Mouse (Mus musculus) common myeloid progenitor, adult 5-6 weeks (primary cell): ENCODE results near the gene Cask. TPM values are rescaled to one million over a fixed set of nuclear protein-coding genes. Genes with fewer than 3 reads are reported as not detected.

Experiments
- ATAC-seq: replicated peaks from 2 replicates; pipeline ENCODE4 v1.8.0; 2016; ENCODE audit warnings: low read depth, mild to moderate bottlenecking, moderate TSS enrichment, inconsistent platforms; ENCODE audit not compliant: poor library complexity, severe bottlenecking
- total RNA-seq: library from RNA; stranded (forward); fragments of 200-1000, 187-1606 nt; gene quantifications from 2 replicates; pipeline ENCODE4 v1.2.3, GENCODE M21; 2017

Gene Cask
- total RNA-seq, 1 experiment from 2014 or later = 9.6 TPM

GRCm38 (mm10) chrX:13725573-13726403, 125.4 kb downstream of the Cask start:
- ATAC-seq = no peak

GRCm38 (mm10) chrX:13720296-13720829, 130.8 kb downstream of the Cask start:
- peak; percentile 74 for ATAC-seq

GRCm38 (mm10) chrX:13718283-13718682, 132.9 kb downstream of the Cask start:
- ATAC-seq = no peak

- ATAC-seq = no peak; the same call in 1 of the 2 replicates
Measured at GRCm38 (mm10) chrX:13716796-13717569, 134.2 kb downstream of the Cask start.

DNA sequence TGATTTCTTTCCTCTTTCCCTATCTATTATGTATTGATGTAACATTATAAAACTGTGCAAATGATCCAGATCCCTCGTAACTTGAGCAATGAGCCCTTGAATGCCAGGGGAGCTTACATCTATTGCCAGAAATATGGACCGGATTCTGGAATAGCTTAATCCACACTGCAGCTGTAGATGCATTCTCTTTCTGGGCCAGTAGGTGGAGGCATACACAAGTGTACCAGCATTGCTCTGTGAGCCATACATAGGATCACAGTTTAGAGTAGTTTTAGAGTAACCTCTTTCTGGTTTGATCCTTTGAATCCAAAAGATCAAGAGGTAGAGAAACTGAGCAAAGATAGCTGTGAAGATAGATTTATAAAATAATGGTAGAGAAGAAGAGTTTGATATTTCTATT, 141.0 kb downstream of the Cask start:
- peak; percentile 91 for ATAC-seq

- ATAC-seq = no peak
Measured at GRCm38 (mm10) chrX:13705051-13705450, 146.1 kb downstream of the Cask start.

- ATAC-seq = no peak
Measured at GRCm38 (mm10) chrX:13700681-13701080, 150.5 kb downstream of the Cask start.

GRCm38 (mm10) chrX:13691865-13692264, 159.3 kb downstream of the Cask start:
- no peak for ATAC-seq

GRCm38 (mm10) chrX:13688356-13688755, 162.8 kb downstream of the Cask start:
- no peak for ATAC-seq

- ATAC-seq = no peak
Measured at GRCm38 (mm10) chrX:13686589-13686988, 164.6 kb downstream of the Cask start.

GRCm38 (mm10) chrX:13681748-13682147, 169.4 kb downstream of the Cask start:
- ATAC-seq = no peak

DNA sequence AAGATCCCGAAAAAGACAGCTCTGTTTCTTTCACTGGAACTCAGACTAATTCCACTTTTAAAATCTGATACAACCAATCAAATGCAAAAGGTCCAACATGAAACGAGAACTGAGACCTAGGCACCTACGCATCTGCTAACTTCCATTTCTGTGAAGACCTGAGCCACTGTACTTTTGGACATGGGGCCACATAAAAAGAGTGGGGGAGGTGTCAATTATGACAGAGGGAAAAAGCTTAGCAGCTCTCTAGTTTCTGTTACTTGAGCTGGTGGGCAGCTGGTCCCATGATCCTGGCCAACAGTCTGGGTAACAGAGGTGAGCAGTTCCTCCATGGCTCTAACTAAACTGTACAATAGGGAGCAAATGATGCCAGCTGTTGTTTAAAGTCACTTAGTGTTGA, 178.2 kb downstream of the Cask start:
- no peak for ATAC-seq

DNA sequence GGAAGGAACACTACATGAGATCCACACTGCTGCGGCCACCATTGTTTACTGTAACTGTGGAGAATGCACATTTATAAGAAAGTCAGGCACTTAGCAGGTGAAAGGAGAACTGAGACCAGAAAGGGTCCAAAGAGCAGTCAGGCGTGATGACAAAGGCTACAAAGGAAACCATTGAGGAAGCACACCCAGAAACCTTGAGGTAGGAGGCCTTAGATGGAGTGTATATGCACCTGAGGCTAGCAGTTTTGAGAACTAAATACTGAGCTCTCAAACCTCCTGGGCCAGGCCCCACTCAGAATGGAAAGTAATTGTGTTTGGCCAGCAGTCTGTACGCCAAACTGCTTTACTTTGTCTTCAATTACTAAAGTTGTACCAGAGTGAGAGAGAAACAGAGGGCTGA, 180.8 kb downstream of the Cask start:
- ATAC-seq = no peak

GRCm38 (mm10) chrX:13668867-13669266, 182.3 kb downstream of the Cask start:
- no peak for ATAC-seq

- ATAC-seq = no peak
Measured at GRCm38 (mm10) chrX:13661063-13661462, 190.1 kb downstream of the Cask start, which contains the start of gene Gpr82. Gpr82 (plus strand) TSS chrX:13661363.

DNA sequence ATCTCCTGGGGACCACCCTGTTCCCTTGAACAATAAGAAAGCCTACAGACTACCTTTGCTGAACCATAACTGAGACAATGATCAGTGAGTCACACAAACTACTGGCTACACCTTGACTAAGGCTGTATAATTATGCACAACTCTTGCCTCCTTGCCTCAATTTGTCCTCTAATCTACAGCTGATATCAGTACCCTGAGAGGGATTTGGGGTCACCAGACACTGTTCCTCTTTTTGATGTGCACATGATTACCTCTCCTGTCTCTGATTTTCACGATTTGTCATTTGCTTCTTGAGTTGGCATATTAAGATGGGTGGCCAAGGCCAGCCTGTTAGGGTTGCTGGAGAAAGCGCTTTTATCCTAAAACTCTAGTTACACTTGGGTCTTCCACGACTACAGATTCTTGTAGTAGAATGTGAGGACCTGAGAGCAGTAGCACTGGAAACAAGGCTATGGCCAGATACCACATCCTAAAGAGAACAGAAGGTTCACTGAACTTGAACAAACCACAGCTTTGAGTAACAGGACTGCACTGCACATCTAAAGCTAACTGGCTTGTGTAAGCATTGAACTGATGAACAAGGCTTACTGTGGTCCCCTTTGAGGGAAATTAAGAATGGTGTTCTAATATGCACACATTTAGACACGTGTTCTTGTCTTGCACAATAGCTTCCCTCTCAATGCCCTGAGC, 191.8 kb downstream of the Cask start:
- no peak for ATAC-seq

DNA sequence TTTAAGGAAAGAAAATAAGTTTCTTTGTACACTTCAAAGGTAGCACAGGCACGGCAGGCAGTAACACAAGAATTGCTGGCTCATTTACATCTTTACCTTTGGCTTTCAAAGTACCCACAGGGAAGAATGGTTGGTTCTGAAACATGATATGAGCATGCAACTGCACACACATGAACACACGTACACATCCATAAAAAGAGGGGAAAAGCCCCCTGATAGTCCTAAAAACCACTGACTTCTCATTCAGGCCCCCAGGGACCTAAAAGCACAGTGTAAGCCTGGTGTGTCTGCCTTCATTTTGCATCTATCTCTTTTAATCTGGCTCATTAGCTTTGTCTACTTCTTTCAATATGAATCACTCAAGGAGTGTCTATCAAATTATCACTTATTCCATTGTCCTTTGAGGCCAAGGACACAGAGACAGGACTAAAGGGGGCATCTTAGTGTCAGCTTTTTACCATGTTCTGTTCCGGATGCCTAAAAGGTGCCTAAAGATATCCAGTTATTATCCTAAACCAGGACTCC, 192.5 kb downstream of the Cask start:
- ATAC-seq = no peak

DNA sequence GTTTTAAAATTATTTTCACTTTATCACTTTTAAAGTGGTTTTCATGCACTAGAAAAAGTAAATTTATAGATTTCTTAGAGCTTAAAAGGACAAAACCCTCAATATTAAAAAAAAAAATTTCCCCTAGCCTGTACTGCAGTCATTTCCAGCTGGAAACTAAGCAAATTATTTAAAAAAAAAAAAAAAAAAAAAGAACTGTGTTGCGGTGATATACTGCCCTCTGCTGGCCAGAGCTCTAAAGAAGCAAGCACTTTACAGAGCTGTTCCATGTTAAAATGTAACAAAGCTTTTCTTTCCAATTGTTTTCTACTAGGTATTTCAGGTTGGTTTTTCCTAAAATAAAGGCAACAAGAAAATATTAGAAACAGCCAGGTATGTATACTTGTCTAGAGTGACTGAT, 194.4 kb downstream of the Cask start:
- no peak for ATAC-seq

GRCm38 (mm10) chrX:13655906-13656305, 195.3 kb downstream of the Cask start:
- ATAC-seq = no peak

DNA sequence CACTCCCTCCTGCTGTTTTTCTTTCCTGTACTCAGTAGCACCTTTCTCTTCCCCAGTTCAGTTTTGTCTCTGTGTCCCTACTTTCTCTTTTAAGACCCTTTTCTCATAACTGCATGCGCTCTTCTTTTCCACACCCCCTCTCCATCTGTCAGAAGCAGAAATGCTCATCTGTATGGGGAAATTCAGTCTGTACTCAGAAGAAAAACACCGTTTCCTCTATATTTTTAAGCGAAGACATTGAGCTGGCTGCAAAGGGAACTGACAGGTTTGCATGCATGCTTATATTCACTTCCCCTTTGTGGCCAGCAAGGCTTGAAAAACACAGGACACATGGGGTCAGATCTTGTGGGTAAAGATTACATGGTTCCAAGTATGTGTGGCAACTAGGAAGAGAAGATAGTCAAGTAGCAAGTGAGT, 196.2 kb downstream of the Cask start:
- ATAC-seq = peak; percentile 87
